Mouse (Mus musculus) liver, adult 2 months (tissue): ENCODE results near the gene H2al1d.
"Not testable (repeated sequence)": the region's sequence is repeated elsewhere in the genome, so short reads cannot be mapped to it uniquely, and the experiment has no call there.

ENCODE experiments used
- CTCF ChIP-seq: fragments of 200-500 bp; IDR thresholded peaks from 2 replicates; pipeline ENCODE4 v1.5.1; 2011; ENCODE audit warnings: low read depth, low read length, control low read depth
- POLR2A ChIP-seq: fragments of 200-500 bp; IDR thresholded peaks from 2 replicates; pipeline ENCODE4 v1.6.1; 2011; ENCODE audit warnings: low read length, control low read depth; ENCODE audit not compliant: insufficient read depth; ENCODE audit errors: extremely low read depth

DNA sequence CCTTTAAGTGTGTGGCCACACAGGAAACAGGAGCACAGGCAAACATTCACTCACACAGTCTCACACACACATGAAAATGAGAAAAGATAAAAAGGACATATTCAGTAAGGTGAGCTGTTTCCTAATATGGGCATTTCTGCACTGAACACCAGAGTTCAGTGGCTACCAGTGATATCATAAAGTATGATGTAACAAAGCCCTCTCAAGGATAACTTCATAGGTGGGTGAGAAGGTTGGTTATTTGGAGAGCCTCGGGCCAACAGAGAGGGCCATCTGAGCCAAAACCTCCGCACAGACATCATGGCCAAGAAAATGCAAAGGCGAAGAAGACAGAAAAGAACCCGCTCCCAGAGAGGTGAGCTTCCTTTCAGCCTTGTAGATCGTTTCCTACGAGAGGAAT lies 12.6 kb downstream of the H2al1d start, which contains the start of gene H2al1h:
- TF ChIP-seq POLR2A, CTCF: not testable (repeated sequence)
